Mouse (Mus musculus) inflammation-experienced regulatory T-cells, adult 16 weeks (primary cell): ENCODE results near the gene Zfp248. TPM values are rescaled to one million over a fixed set of nuclear protein-coding genes. Genes with fewer than 3 reads are reported as not detected.

Experiments
- polyA plus RNA-seq: library from polyadenylated mRNA; unstranded; fragments of 100-300 nt; shearing (Covaris generic); gene quantifications from one replicate; pipeline ENCODE4 v1.2.1, GENCODE M21; 2017

Zfp248 gene
- 7.5 TPM for polyA plus RNA-seq

GRCm38 (mm10) chr6:118455042-118455631 is at the start of gene Zfp248:
Gene Zfp248, minus strand, starts transcription at chr6:118455528.

DNA sequence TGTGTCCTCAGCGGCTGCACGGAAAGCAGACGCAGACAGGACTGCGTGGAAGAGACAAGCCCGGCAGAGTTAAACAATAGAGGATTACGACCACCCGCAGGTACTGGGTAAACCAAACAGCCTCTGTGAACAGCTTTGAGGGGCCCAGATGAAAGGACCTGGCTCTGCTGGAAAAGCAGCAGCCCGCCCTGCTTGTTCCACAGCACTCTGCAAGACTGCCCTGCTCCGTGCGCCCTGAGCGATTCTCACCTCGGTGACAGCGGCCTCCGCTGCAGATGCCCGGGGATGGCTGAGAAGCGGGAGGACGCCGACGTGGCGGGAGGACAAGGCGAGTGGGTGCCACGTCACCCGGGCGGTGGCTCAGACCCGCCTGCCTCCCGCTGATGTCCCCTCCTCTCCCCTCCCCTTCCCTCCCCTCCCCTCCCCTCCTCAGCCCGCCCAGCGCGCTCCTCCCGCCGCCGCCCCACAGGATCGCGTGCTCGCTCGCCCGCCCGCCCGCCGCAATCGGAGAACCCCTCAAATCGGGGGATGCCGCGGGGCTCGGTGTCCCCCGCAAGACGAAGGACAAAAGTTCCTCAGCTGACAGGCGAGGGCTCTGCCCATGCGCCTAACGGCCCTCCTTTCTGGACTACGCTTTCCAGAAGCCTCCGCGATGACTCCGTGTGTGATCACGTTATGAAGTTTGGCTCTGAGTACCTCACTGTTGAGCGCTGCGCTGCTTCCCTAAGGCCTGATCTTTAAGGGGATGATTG is 23.8 kb upstream of the Zfp248 start, which contains the start of gene Zfp9:
Gene Zfp9 (minus strand): TSS at position 364 of the 752 bp plus-strand sequence.

DNA sequence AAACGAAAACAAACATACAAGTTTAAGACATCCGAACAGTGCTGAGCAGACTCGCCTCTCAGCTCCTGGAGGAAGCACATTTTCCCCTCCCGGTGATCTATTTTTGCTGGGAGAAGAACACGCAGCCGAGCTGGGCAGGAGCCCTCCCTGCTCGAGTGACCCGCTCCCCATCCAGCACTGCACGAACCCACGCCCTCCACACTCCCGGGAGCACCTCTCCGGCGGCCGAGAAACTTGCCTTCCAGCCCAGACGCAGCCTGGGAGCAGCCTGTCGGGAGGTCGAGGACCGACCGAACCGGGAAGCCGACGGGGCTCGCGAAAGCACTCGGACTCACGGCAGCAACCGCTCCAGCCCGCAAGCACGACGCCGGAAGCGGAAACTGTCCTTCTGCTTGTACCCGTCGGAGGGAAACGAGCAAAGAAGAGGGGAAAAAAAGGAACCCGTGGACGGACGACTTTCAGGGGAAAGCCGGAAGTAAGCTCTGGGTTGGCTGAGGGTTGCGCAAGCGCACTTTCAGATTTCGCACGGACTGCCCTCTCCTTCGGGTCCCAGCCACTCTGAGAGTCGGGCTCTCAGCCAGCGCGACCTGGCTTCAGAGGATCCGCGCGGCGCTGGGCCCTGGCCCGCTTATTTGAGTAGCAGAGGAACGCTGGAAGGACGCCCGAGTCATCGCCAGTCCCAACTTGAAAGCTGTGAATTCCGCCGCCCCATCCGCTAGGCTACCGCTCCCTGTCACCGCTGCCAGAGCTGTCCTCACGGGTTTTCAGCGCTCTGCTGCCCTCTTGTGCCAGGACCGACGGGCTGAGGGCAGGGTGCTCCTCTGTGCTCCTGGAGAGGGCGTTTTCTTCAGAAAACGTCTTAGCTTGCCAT is 36.0 kb downstream of the Zfp248 start, which contains the start of gene Bms1:
Gene Bms1 (minus strand): TSS at position 425 of the 871 bp plus-strand sequence.

Other genes starting within 250 kb of the Zfp248 start
- 74.2 TPM for gene Bms1, start 36.1 kb downstream of the Zfp248 start, polyA plus RNA-seq
- not detected for gene Zfp9, start 23.8 kb upstream of the Zfp248 start, polyA plus RNA-seq
- 15.7 TPM for gene Ankrd26, start 106.7 kb upstream of the Zfp248 start, polyA plus RNA-seq